Mouse (Mus musculus) cerebellum, adult 2 months (tissue): ENCODE data around the gene Prph2. TPM values are rescaled to one million over a fixed set of nuclear protein-coding genes. Genes with fewer than 3 reads are reported as not detected.

ENCODE experiments used
- DNase-seq, 2 experiments: peaks; one replicate each; pipeline ENCODE4 v3.0.0; 2021
- H3K27ac ChIP-seq: fragments of 200-500 bp; 2 replicates; pipeline ENCODE4 v1.5.1; 2012; ENCODE audit warnings: low read length, control low read depth, inconsistent platforms; ENCODE audit not compliant: insufficient read depth
- H3K27me3 ChIP-seq: fragments of 200-500 bp; 2 replicates; pipeline ENCODE4 v1.6.1; 2012; ENCODE audit warnings: inconsistent platforms, mild to moderate bottlenecking, low read length, moderate library complexity; ENCODE audit not compliant: control insufficient read depth, insufficient read depth
- H3K4me1 ChIP-seq: fragments of 200-500 bp; 2 replicates; pipeline ENCODE4 v1.6.1; 2011; ENCODE audit warnings: low read length; ENCODE audit not compliant: control insufficient read depth, insufficient read depth
- H3K4me3 ChIP-seq: fragments of 200-500 bp; replicated peaks from 2 replicates; pipeline ENCODE3; 2011; ENCODE audit warnings: mild to moderate bottlenecking, low read depth, low read length, control low read depth; ENCODE audit not compliant: insufficient read depth
- CTCF ChIP-seq: fragments of 200-500 bp; IDR thresholded peaks from 2 replicates; pipeline ENCODE4 v1.5.1; 2011; ENCODE audit warnings: low read depth, mild to moderate bottlenecking, control low read depth, low read length, moderate library complexity, borderline replicate concordance; ENCODE audit not compliant: insufficient read depth
- POLR2A ChIP-seq: fragments of 200-500 bp; IDR thresholded peaks from 2 replicates; pipeline ENCODE4 v1.6.1; 2011; ENCODE audit warnings: low read length, control low read depth, borderline replicate concordance; ENCODE audit not compliant: insufficient read depth
- whole genome bisulfite sequencing: fragments of 180-500 bp; shearing (Covaris S2); methylation state at CpG from one replicate; pipeline ENCODE4 v1.1.7; 2018; 5-methylcytosine and 5-hydroxymethylcytosine counted together
- polyA plus RNA-seq: library from polyadenylated mRNA; depleted of rRNA; stranded (reverse); fragments of >200 nt; gene quantifications from 2 replicates; pipeline ENCODE4 v1.2.3, GENCODE M21; 2012; rRNA removed

Gene Prph2
- polyA plus RNA-seq, 1 experiment = not detected

DNA sequence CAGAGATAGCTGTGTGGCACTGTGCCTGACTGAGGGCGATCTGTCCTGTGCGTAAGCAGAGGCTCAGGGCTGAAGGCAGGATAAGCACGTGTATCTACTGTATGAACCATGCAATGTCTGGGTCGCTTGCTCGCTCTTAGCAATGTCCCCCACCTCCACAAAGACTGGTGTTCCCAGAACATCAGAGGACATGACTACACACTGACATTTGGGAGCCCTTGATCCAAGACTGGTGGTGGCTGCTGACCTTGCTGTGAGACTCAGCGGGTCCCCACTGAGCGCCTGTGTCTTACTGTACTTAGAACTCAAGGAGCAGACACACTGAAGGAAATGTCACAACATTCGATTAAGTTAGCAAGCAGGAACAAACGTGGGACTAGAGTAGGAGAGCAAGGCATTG lies 36.0 kb downstream of the Prph2 start:
- no peaks in the 10 kb centered on the region for H3K27me3 ChIP-seq
- no peak overlapping the region for H3K27ac ChIP-seq
- no peaks in the 10 kb centered on the region for H3K4me1 ChIP-seq
- DNase-seq = no peak
- no peak for TF ChIP-seq POLR2A
- no peak for TF ChIP-seq CTCF
- no peak overlapping the region for H3K4me3 ChIP-seq
- WGBS = 92% methylated on average over 9 of the region's 9 CpGs

- no peak for DNase-seq
- Histone ChIP-seq H3K27me3 (no peaks in the 10 kb centered on the region), H3K4me3 (no peak overlapping the region), H3K27ac (no peak overlapping the region), H3K4me1 (no peaks in the 10 kb centered on the region)
- 83% methylated on average over 2 of the region's 2 CpGs for WGBS
- TF ChIP-seq POLR2A (no peak), CTCF (no peak)
Observed at GRCm38 (mm10) chr17:46958045-46958444, 47.8 kb downstream of the Prph2 start.

DNA sequence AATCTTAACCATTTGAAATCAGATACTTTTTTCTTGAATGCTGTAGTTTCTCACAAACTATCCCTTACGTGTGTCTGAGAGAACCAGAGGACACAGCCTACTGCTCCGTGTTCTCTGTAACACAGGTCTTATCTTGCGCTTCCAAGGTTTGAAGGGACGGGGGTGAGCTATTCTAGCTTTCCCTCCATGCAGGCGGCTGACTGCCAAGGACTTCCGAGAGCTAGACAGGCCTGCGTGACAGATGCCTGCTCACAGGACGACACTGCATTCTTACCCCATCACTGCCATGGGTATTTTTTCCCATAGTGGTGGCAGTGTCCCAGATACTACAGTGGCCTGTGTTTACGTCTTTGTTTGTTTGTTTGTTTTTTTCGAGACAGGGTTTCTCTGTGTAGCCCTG lies 50.0 kb downstream of the Prph2 start:
- H3K27ac ChIP-seq = no peak overlapping the region
- no peaks in the 10 kb centered on the region for H3K27me3 ChIP-seq
- no peaks in the 10 kb centered on the region for H3K4me1 ChIP-seq
- 67% methylated on average over 10 of the region's 10 CpGs for WGBS
- DNase-seq = no peak
- TF ChIP-seq POLR2A (no peak), CTCF (no peak)
- H3K4me3 ChIP-seq = no peak overlapping the region

DNA sequence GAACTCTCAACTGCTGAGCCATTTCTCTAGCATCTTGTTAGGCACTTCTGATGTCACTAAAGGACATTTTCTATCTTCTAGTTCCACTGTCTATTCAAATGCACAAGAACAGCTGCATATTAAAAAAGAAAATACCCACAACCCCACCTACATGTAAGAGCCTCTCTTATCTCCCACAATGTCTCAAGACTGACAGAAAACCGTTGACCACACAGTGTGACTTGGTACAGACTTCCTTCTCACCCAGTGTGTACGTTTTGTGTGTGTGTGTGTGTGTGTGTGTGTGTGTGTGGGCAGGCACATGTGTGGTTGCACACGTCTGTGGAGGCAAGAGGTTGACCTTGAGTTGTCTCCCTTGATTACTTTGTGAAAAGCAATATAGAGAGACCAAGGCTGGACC lies 51.9 kb downstream of the Prph2 start:
- Histone ChIP-seq H3K27ac (no peak overlapping the region), H3K4me1 (no peaks in the 10 kb centered on the region), H3K4me3 (no peak overlapping the region), H3K27me3 (no peaks in the 10 kb centered on the region)
- WGBS = 77% methylated on average over 3 of the region's 3 CpGs
- TF ChIP-seq CTCF = no peak
- TF ChIP-seq POLR2A = no peak
- DNase-seq = no peak

GRCm38 (mm10) chr17:46963186-46963585 lies 52.9 kb downstream of the Prph2 start:
- Histone ChIP-seq H3K4me1 (no peaks in the 10 kb centered on the region), H3K27me3 (no peaks in the 10 kb centered on the region), H3K27ac (no peak overlapping the region), H3K4me3 (no peak overlapping the region)
- 39% methylated on average over 13 of the region's 13 CpGs for WGBS
- DNase-seq = peak; percentile 42 to 47
- TF ChIP-seq CTCF (no peak), POLR2A (no peak)

DNA sequence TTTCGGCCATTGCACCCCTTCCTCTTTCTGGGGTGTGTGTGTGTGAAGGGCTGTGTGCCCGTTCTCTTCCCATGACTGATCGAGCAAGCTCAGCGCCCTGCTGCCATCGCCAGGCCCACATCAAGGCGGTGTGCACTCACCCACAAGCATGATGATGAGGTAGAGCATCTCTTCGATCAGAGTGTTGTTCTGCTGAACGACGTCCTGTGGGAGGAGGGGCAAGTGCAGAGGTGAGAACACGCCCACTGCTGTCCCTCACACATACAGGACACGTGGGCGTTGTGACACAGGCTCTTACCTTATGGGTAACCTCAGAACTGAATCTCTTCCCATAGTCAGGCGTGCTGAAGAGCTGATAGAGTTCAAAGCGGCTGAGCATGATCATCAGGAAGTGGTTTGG lies 56.6 kb downstream of the Prph2 start:
- TF ChIP-seq CTCF (no peak), POLR2A (no peak)
- Histone ChIP-seq H3K27ac (no peak overlapping the region), H3K27me3 (no peaks in the 10 kb centered on the region), H3K4me3 (no peak overlapping the region), H3K4me1 (no peaks in the 10 kb centered on the region)
- no peak for DNase-seq
- WGBS = 88% methylated on average over 14 of the region's 14 CpGs

DNA sequence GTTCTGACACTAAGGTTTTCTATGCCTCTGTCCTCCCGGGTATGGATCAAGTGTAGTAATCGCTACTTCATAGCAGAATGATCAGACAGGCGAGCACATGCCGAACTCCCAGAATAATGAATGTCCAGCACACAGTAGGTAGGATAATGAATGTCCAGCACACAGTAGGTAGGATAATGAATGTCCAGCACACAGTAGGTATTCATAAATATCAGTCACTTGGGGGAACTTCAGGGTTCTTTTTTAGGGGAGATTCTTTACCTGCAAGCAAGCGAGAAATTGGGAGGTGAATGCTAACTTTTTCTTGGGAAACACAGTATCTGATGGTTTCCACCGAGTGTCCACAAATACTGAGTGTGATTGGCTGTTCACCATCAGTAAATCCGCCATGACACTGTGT lies 62.3 kb downstream of the Prph2 start:
- 91% methylated on average over 7 of the region's 7 CpGs for WGBS
- no peaks in the 10 kb centered on the region for H3K27me3 ChIP-seq

More for the DNA sequence above, 62.3 kb downstream of the Prph2 start:
- H3K27ac ChIP-seq = no peak overlapping the region
- no peaks in the 10 kb centered on the region for H3K4me1 ChIP-seq
- DNase-seq = no peak
- TF ChIP-seq CTCF (no peak), POLR2A (no peak)
- no peak overlapping the region for H3K4me3 ChIP-seq

Other genes starting within 250 kb of the Prph2 start
- 32.3 and 33.0 TPM in 2 replicates for gene Rrp36, start 236.1 kb upstream of the Prph2 start, polyA plus RNA-seq
- 136 and 147 TPM in 2 replicates for gene Mea1, start 231.7 kb upstream of the Prph2 start, polyA plus RNA-seq
- gene Klhdc3, start 229.5 kb upstream of the Prph2 start, polyA plus RNA-seq = 237 and 240 TPM in 2 replicates
- 137 and 139 TPM in 2 replicates for gene Ppp2r5d, start 205.3 kb upstream of the Prph2 start, polyA plus RNA-seq
- gene Pex6, start 199.0 kb upstream of the Prph2 start, polyA plus RNA-seq = 46.5 and 52.4 TPM in 2 replicates
- gene Gnmt, start 181.3 kb upstream of the Prph2 start, polyA plus RNA-seq = 12.0 and 18.1 TPM in 2 replicates
- 68.6 and 76.6 TPM in 2 replicates for gene Cnpy3, start 158.2 kb upstream of the Prph2 start, polyA plus RNA-seq
- gene Ptcra, start 146.7 kb upstream of the Prph2 start, polyA plus RNA-seq = 0.19 and 0.23 TPM in 2 replicates
- 22.0 and 22.1 TPM in 2 replicates for gene 2310039H08Rik, start 137.8 kb upstream of the Prph2 start, polyA plus RNA-seq
- gene Rpl7l1, start 127.8 kb upstream of the Prph2 start, polyA plus RNA-seq = 60.2 and 61.6 TPM in 2 replicates
- gene Bicral, start 52.0 kb upstream of the Prph2 start, polyA plus RNA-seq = 35.9 and 36.8 TPM in 2 replicates
- gene Tbcc, start 19.8 kb upstream of the Prph2 start, polyA plus RNA-seq = 24.9 and 25.3 TPM in 2 replicates
- gene Ubr2, start 100.1 kb downstream of the Prph2 start, polyA plus RNA-seq = 38.5 and 43.3 TPM in 2 replicates